ENCODE assay signal across 22 mouse cellular contexts in the genomic region with DNA sequence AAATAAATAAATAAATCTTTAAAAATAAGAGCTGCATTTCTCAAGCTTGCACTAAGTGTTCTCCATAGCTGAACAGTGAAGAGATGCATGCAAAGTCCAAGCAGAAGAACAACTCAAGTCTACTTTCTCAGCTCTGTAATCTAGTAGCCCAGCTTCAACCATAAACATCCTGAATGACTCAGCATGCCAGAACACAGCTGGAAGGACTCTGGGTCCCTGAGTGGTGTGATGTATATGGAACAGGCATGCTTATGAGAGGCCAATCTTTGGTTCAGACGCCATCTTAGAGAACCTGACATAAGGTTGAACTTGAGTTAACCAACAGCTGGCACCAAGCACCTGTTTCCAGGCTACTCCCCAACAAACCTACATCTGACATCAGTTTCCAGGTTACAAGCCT. TPM values are rescaled to one million over a fixed set of nuclear protein-coding genes. Genes with fewer than 3 reads are reported as not detected.
DNase-seq lines count a peak whose midpoint lies in the region; ATAC-seq and TF ChIP-seq lines count a peak whose summit lies in the region.
"Had no signal": no experiment of that assay in that cellular context is flagged by ENCODE, and none has a peak within 500 bp of the region (broad histone marks: within the 10 kb centered on the region; RNA-seq: fewer than 3 reads in every experiment).

No protein-coding gene starts in this region.

- ATAC-seq in intestine, postnatal 0 days: peak; percentile 55; the same call in 1 of the 2 replicates
- ATAC-seq in intestine, embryonic 16.5 days: no peak
- peak; percentile 82 for ATAC-seq in megakaryocyte progenitor cell, adult 5-6 weeks (replicated peaks; ENCODE audit: poor library complexity)
- ATAC-seq: forebrain, embryonic 14.5 days; intestine, embryonic 15.5 days; Patski had no signal

- H3K9me3 ChIP-seq in intestine, postnatal 0 days (ENCODE audit: control insufficient read depth): no peaks in the 10 kb centered on the region
- no peaks in the 10 kb centered on the region for H3K9me3 ChIP-seq in intestine, embryonic 16.5 days (ENCODE audit: control insufficient read depth, low read length)
- H3K9me3 ChIP-seq: embryonic facial prominence, embryonic 12.5 days; heart, embryonic 13.5 days; intestine, embryonic 15.5 days; limb, embryonic 13.5 days; lung, embryonic 15.5 days had no signal

- no peak overlapping the region for H3K27ac ChIP-seq in intestine, postnatal 0 days (ENCODE audit: low read depth, low read length)
- no peak overlapping the region for H3K27ac ChIP-seq in intestine, embryonic 16.5 days (ENCODE audit: low read length)
- H3K27ac ChIP-seq: embryonic facial prominence, embryonic 12.5 days; heart, embryonic 13.5 days; hindbrain, embryonic 14.5 days; intestine, embryonic 15.5 days; limb, embryonic 13.5 days; lung, embryonic 15.5 days; stomach, postnatal 0 days had no signal

- H3K9ac ChIP-seq in intestine, postnatal 0 days (ENCODE audit: low read depth, low read length): no peak overlapping the region
- no peak overlapping the region for H3K9ac ChIP-seq in intestine, embryonic 16.5 days (ENCODE audit: low read depth, low read length)
- H3K9ac ChIP-seq: embryonic facial prominence, embryonic 12.5 days; heart, embryonic 13.5 days; hindbrain, embryonic 14.5 days; intestine, embryonic 15.5 days; limb, embryonic 13.5 days; lung, embryonic 15.5 days had no signal

- no peak for TF ChIP-seq CTCF in intestine, postnatal 0 days (IDR thresholded peaks at IDR 0.05; ENCODE audit: low read depth)

- H3K36me3 ChIP-seq in intestine, postnatal 0 days (ENCODE audit: control insufficient read depth, insufficient read depth): no peaks in the 10 kb centered on the region
- no peaks in the 10 kb centered on the region for H3K36me3 ChIP-seq in intestine, embryonic 16.5 days (ENCODE audit: control insufficient read depth, insufficient read depth, low read length)
- H3K36me3 ChIP-seq: embryonic facial prominence, embryonic 12.5 days; heart, embryonic 13.5 days; intestine, embryonic 15.5 days; limb, embryonic 13.5 days; lung, embryonic 15.5 days had no signal

- H3K4me2 ChIP-seq in intestine, postnatal 0 days (replicated peaks; ENCODE audit: low read depth): no peak overlapping the region
- H3K4me2 ChIP-seq in intestine, embryonic 16.5 days (ENCODE audit: low read depth, low read length): no peak overlapping the region
- H3K4me2 ChIP-seq: embryonic facial prominence, embryonic 12.5 days; heart, embryonic 13.5 days; hindbrain, embryonic 14.5 days; intestine, embryonic 15.5 days; limb, embryonic 13.5 days; lung, embryonic 15.5 days had no signal

- H3K27me3 ChIP-seq in intestine, postnatal 0 days (replicated peaks; ENCODE audit: control insufficient read depth, insufficient read depth, low read length): no peaks in the 10 kb centered on the region
- H3K27me3 ChIP-seq in intestine, embryonic 16.5 days (replicated peaks; ENCODE audit: control insufficient read depth, insufficient read depth, low read length): no peaks in the 10 kb centered on the region
- H3K27me3 ChIP-seq: embryonic facial prominence, embryonic 12.5 days; intestine, embryonic 15.5 days; limb, embryonic 13.5 days; lung, embryonic 15.5 days; Patski had no signal

- no peak overlapping the region for H3K4me3 ChIP-seq in intestine, postnatal 0 days (ENCODE audit: low read depth, low read length)
- no peak overlapping the region for H3K4me3 ChIP-seq in intestine, embryonic 16.5 days (ENCODE audit: low read length)
- H3K4me3 ChIP-seq: embryonic facial prominence, embryonic 12.5 days; heart, embryonic 13.5 days; intestine, embryonic 15.5 days; limb, embryonic 13.5 days; lung, embryonic 15.5 days had no signal

- 52% methylated on average over 1 of the region's 1 CpGs for WGBS in intestine, postnatal 0 days
- 48% methylated on average over 1 of the region's 1 CpGs for WGBS in intestine, embryonic 16.5 days

- DNase-seq in MEL-GATA-1-ER (ENCODE audit: extremely low read depth, low read depth): peak; percentile 70
- DNase-seq in liver: peak; percentile 6
- DNase-seq in urinary bladder, postnatal 4 days (ENCODE audit: low spot score in 2 of 2): no peak
- DNase-seq in gastrocnemius, postnatal 10 days: no peak
- DNase-seq in kidney, postnatal 14 days: no peak
- DNase-seq: adrenal gland, postnatal 10 days; B cell, adult 2 months; cerebellum, adult 9-11 months; gastrocnemius, postnatal 25 days; thymus, postnatal 14 days had no signal

- no peaks in the 10 kb centered on the region for H3K4me1 ChIP-seq in intestine, postnatal 0 days (replicated peaks; ENCODE audit: control insufficient read depth, insufficient read depth, low read length)
- H3K4me1 ChIP-seq in intestine, embryonic 16.5 days (ENCODE audit: control insufficient read depth, insufficient read depth, low read length): no peaks in the 10 kb centered on the region
- H3K4me1 ChIP-seq: embryonic facial prominence, embryonic 12.5 days; heart, embryonic 13.5 days; intestine, embryonic 15.5 days; limb, embryonic 13.5 days; lung, embryonic 15.5 days had no signal

RNA-seq across cellular contexts. Expression of gene Gclm, which starts 58.4 kb away (rescaled TPM):
- 382 and 400 TPM in 2 replicates for polyA plus RNA-seq in intestine, postnatal 0 days (2015; fragmentation: Nextera tagmentation; extraction: Ambion mirVana)
- polyA plus RNA-seq in intestine, embryonic 16.5 days (2015; fragmentation: Nextera tagmentation; extraction: Ambion mirVana): 84.7 and 122 TPM in 2 replicates
- 171 and 190 TPM in 2 replicates for total RNA-seq in megakaryocyte progenitor cell, adult 5-6 weeks (2015)
- 37.9 and 44.2 TPM in 2 replicates for total RNA-seq in megakaryocyte progenitor cell, adult 5-6 weeks (2017)
- total RNA-seq in gastrocnemius, postnatal 10 days (2021): 10 to 100 TPM; 27.9 to 32.3 TPM

Comparison
In these comparisons a context has a peak if more than half of its experiments do, and no peak if none do; other contexts are left out.
1. DNase-seq: peak in MEL-GATA-1-ER (single experiment) and liver (single experiment); none in urinary bladder, postnatal 4 days (0 of 2), gastrocnemius, postnatal 10 days (single experiment) and kidney, postnatal 14 days (single experiment).